In genomic region chr4:65916027-65917008, GRCm38 (mm10) we compare ENCODE assay signal across 16 mouse cellular contexts.
DNase-seq lines count a peak whose midpoint lies in the region; ATAC-seq lines count a peak whose summit lies in the region.
"Had no signal": no experiment of that assay in that cellular context is flagged by ENCODE, and none has a peak within 500 bp of the region (broad histone marks: within the 10 kb centered on the region; RNA-seq: fewer than 3 reads in every experiment).

No protein-coding gene starts in this region.

- no peaks in the 10 kb centered on the region for H3K36me3 ChIP-seq in kidney, embryonic 14.5 days (ENCODE audit: control insufficient read depth, insufficient read depth, low read length)
- H3K36me3 ChIP-seq in midbrain, embryonic 15.5 days (replicated peaks), result no peaks in the 10 kb centered on the region
- H3K36me3 ChIP-seq in midbrain, embryonic 10.5 days, result no peaks in the 10 kb centered on the region
- no peaks in the 10 kb centered on the region for H3K36me3 ChIP-seq in hindbrain, embryonic 13.5 days
- H3K36me3 ChIP-seq: heart, embryonic 10.5 days; liver, embryonic 13.5 days had no signal

- H3K27ac ChIP-seq in kidney, embryonic 14.5 days (ENCODE audit: low read depth, low read length), result no peak overlapping the region; the same call in 1 of the 2 replicates
- H3K27ac ChIP-seq in midbrain, embryonic 15.5 days, result no peak overlapping the region
- H3K27ac ChIP-seq in midbrain, embryonic 10.5 days (replicated peaks), result no peak overlapping the region
- H3K27ac ChIP-seq in hindbrain, embryonic 13.5 days, result no peak overlapping the region
- H3K27ac ChIP-seq: heart, embryonic 10.5 days; liver, embryonic 13.5 days had no signal

- no peak for DNase-seq in kidney, postnatal 14 days
- DNase-seq in midbrain, embryonic 10.5 days (ENCODE audit: low spot score), result no peak
- no peak for DNase-seq in right cerebral cortex, postnatal 36 days (ENCODE audit: low spot score in 2 of 2)
- no peak for DNase-seq in ovary, adult 18-20 months (ENCODE audit: low spot score)
- DNase-seq: adrenal gland, postnatal 25 days; heart, postnatal 14 days; kidney, postnatal 25 days; layer of hippocampus, adult 9-11 months; liver, embryonic 13.5 days had no signal

- no peak overlapping the region for H3K9ac ChIP-seq in kidney, embryonic 14.5 days (ENCODE audit: low read depth, low read length)
- no peak overlapping the region for H3K9ac ChIP-seq in midbrain, embryonic 15.5 days
- H3K9ac ChIP-seq in hindbrain, embryonic 13.5 days, result no peak overlapping the region
- H3K9ac ChIP-seq: liver, embryonic 13.5 days had no signal

- peak; percentile 61; the same call in 1 of the 2 replicates for ATAC-seq in kidney, embryonic 14.5 days (ENCODE audit: low FRiP score, low TSS enrichment)
- ATAC-seq in midbrain, embryonic 15.5 days (replicated peaks), result peak; percentile 69; the same call in 1 of the 2 replicates
- ATAC-seq in hindbrain, embryonic 13.5 days (ENCODE audit: low FRiP score), result peak; percentile 36; the same call in 1 of the 2 replicates
- ATAC-seq: lung, postnatal 0 days had no signal

- no peaks in the 10 kb centered on the region for H3K4me1 ChIP-seq in kidney, embryonic 14.5 days (ENCODE audit: control insufficient read depth, insufficient read depth, low read length)
- 0 out of 2 replicates have a peak, but pooled peaks cover 4% of the 10 kb centered on the region for H3K4me1 ChIP-seq in midbrain, embryonic 15.5 days
- peaks cover 2% of the 10 kb centered on the region; the same call in 1 of the 2 replicates for H3K4me1 ChIP-seq in midbrain, embryonic 10.5 days
- H3K4me1 ChIP-seq in hindbrain, embryonic 13.5 days (replicated peaks), result peaks cover 10% of the 10 kb centered on the region
- H3K4me1 ChIP-seq: heart, embryonic 10.5 days; liver, embryonic 13.5 days; megakaryocyte, embryonic 14.5 days had no signal

- 43% methylated on average over 11 of the region's 11 CpGs for WGBS in kidney, embryonic 14.5 days
- WGBS in midbrain, embryonic 15.5 days, result 51% methylated on average over 11 of the region's 11 CpGs
- 76% methylated on average over 11 of the region's 11 CpGs for WGBS in midbrain, embryonic 10.5 days
- 49% methylated on average over 11 of the region's 11 CpGs for WGBS in hindbrain, embryonic 13.5 days

- no peak overlapping the region for H3K4me2 ChIP-seq in kidney, embryonic 14.5 days (replicated peaks; ENCODE audit: low read depth, low read length)
- H3K4me2 ChIP-seq in midbrain, embryonic 15.5 days, result no peak overlapping the region
- H3K4me2 ChIP-seq in hindbrain, embryonic 13.5 days, result no peak overlapping the region
- H3K4me2 ChIP-seq: liver, embryonic 13.5 days had no signal

- no peaks in the 10 kb centered on the region for H3K9me3 ChIP-seq in kidney, embryonic 14.5 days (ENCODE audit: control insufficient read depth, low read length)
- H3K9me3 ChIP-seq in midbrain, embryonic 15.5 days, result no peaks in the 10 kb centered on the region
- H3K9me3 ChIP-seq in midbrain, embryonic 10.5 days (replicated peaks), result no peaks in the 10 kb centered on the region
- no peaks in the 10 kb centered on the region for H3K9me3 ChIP-seq in hindbrain, embryonic 13.5 days
- H3K9me3 ChIP-seq: heart, embryonic 10.5 days; liver, embryonic 13.5 days had no signal

- no peak overlapping the region for H3K4me3 ChIP-seq in kidney, embryonic 14.5 days (ENCODE audit: low read length)
- no peak overlapping the region for H3K4me3 ChIP-seq in midbrain, embryonic 15.5 days
- no peak overlapping the region for H3K4me3 ChIP-seq in midbrain, embryonic 10.5 days
- H3K4me3 ChIP-seq in hindbrain, embryonic 13.5 days, result no peak overlapping the region
- H3K4me3 ChIP-seq: erythroblast, embryonic 14.5 days; heart, embryonic 10.5 days; liver, embryonic 13.5 days; megakaryocyte, embryonic 14.5 days had no signal

- H3K27me3 ChIP-seq in kidney, embryonic 14.5 days (ENCODE audit: control insufficient read depth, insufficient read depth, low read length), result no peaks in the 10 kb centered on the region
- no peaks in the 10 kb centered on the region for H3K27me3 ChIP-seq in midbrain, embryonic 15.5 days (replicated peaks)
- H3K27me3 ChIP-seq in midbrain, embryonic 10.5 days (ENCODE audit: low read depth, poor library complexity, severe bottlenecking), result no peaks in the 10 kb centered on the region
- no peaks in the 10 kb centered on the region for H3K27me3 ChIP-seq in hindbrain, embryonic 13.5 days
- H3K27me3 ChIP-seq: liver, embryonic 13.5 days; megakaryocyte, embryonic 14.5 days had no signal
